Mouse (Mus musculus): ENCODE results near the gene Dnajc17.

DNA sequence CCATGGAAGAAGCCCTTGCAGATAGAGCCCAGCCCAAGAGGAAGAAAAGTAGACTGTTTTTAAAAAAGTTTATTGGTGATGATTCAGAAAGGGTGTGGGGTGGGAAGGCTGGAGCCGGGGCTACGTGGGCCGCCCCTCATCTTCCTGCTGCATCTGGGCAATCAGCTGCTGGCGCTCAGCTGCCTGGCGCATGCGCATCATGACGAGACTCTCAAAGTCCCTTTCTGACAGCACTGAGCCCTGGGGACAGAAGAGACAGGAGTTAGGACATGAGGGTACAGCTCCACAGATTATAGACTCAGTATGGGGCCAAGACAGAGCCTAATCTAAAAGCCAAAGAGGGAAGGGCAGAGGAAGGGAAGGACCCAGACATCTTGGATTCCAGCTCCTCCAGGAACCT is 36.1 kb downstream of the Dnajc17 start:
- TF ChIP-seq CTCF (IDR thresholded peaks at IDR 0.05) (no peak), EP300 (IDR thresholded peaks at IDR 0.05) (no peak)

Data from lung, postnatal 0 days (tissue).